Mouse (Mus musculus): Measurements from ENCODE around the gene Skap2.

DNA sequence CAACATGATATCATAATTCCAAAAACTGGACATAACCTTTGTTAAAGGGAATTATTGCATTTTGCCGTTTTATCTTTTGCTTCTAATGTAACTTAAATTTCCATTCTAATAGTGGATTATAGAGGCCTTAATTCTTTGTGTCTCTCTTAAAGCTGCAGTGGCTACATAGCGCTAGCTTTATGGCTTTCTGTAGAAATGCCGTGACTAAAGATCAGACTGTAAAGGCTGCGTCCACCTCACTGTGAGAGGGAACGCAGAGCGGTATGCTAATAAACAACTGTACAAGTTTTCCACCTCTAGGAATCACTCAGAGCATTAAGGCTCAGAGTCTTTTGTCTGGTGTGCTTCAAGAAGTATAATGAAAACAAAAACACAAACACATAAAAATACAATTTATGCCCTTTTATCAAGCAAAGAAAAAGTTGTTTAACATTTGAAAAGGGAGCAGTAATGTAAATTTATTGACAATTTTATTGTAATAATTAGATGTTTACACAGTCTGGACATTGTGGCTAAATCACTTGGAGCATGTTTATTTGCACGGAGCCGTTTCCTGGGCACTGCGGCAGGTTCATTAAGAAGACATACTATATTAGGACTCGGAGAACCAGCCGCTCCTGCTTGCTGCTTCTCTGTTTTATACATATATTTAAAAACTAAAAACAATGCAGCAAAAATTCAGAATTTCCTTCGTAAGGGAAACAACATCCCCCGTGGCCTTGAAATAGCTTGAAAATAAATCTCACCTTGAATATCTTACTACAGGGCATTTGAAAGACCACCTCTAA, 162.1 kb downstream of the Skap2 start:
- TF ChIP-seq CTCF (IDR thresholded peaks at IDR 0.05; ENCODE audit: extremely low read depth, insufficient read depth, low read length) (no peak), POLR2A (IDR thresholded peaks at IDR 0.05; ENCODE audit: extremely low read depth, insufficient read depth, low read length) (no peak)
